Mouse (Mus musculus): Measurements from ENCODE around the gene Rab3il1. TPM values are rescaled to one million over a fixed set of nuclear protein-coding genes. Genes with fewer than 3 reads are reported as not detected.

Rab3il1 gene
- total and polyA plus RNA-seq, 3 experiments: 0.04 TPM; not detected in 2

DNA sequence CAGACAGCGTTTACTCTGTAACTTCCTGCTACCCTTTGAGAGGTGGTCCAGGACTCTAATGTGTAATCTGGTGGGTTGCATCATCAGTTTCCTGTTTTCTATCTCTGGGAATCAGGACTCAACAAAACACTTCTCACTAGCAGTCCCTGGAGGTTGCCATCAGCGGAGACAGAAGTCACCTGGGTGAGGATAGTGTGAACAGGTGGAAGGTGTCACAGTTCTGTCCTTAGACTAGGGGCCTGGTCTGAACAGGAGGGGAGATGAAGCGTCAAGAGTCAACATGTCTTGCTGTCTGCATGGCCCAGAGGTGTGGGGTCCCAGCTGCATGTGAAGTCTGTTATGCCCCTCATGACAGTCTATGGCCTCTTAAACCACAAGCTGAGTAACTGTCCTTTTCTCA, 48.6 kb upstream of the Rab3il1 start:
- DNase-seq (ENCODE audit: extremely low read depth): no peak
- TF ChIP-seq BHLHE40 (IDR thresholded peaks at IDR 0.05; ENCODE audit: low read depth, low read length) (no peak), KAT2A (IDR thresholded peaks at IDR 0.05; ENCODE audit: insufficient replicate concordance, low read length) (no peak), HCFC1 (IDR thresholded peaks at IDR 0.05; ENCODE audit: low read depth, low read length) (no peak), USF1 (IDR thresholded peaks at IDR 0.05; ENCODE audit: low read depth, low read length) (no peak), ZKSCAN1 (IDR thresholded peaks at IDR 0.05; ENCODE audit: borderline replicate concordance, low read depth, low read length) (no peak), EP300 (IDR thresholded peaks at IDR 0.05; ENCODE audit: low read length) (no peak), POLR2AphosphoS2 (IDR thresholded peaks at IDR 0.05; ENCODE audit: low read depth, low read length) (no peak), TCF12 (IDR thresholded peaks at IDR 0.05; ENCODE audit: low read depth, low read length) (no peak), CHD2 (IDR thresholded peaks at IDR 0.05; ENCODE audit: low read length) (no peak), GABPA (IDR thresholded peaks at IDR 0.05; ENCODE audit: insufficient replicate concordance, low read depth, low read length) (no peak), NELFE (IDR thresholded peaks at IDR 0.05; ENCODE audit: low read depth, low read length) (no peak), MEF2A (IDR thresholded peaks at IDR 0.05; ENCODE audit: borderline replicate concordance, low read depth, low read length) (no peak), CHD1 (IDR thresholded peaks at IDR 0.05; ENCODE audit: low read depth, low read length) (no peak), ZC3H11A (IDR thresholded peaks at IDR 0.05; ENCODE audit: low read depth, low read length) (no peak), CTCF (conservative IDR thresholded peaks at IDR 0.05 in 1 of 2, IDR thresholded peaks at IDR 0.05 in 1 of 2; ENCODE audit: low read depth in 2 of 2, low read length in 2 of 2) (no peak)
- Histone ChIP-seq H3K36me3 (replicated peaks in 1 of 2; ENCODE audit: control insufficient read depth in 1 of 2, insufficient read depth in 1 of 2, low read length in 1 of 2) (no peaks in the 10 kb centered on the region), H3K79me2 (replicated peaks; ENCODE audit: control insufficient read depth, extremely low read depth, insufficient read depth, poor library complexity, severe bottlenecking) (no peaks in the 10 kb centered on the region), H3K4me3 (replicated peaks in 1 of 3; ENCODE audit: low read depth in 2 of 3, low read length in 2 of 3, poor library complexity in 1 of 3) (no peak overlapping the region), H3K27me3 (replicated peaks) (no peaks in the 10 kb centered on the region), H3K4me1 (ENCODE audit: control insufficient read depth in 1 of 2, insufficient read depth in 2 of 2) (peaks cover 8 to 51% of the 10 kb centered on the region in 2 experiments; a peak in 3 of 4 replicates), H3K9ac (ENCODE audit: insufficient read depth, low read depth) (no peak overlapping the region), H3K9me3 (replicated peaks; ENCODE audit: low read length) (peaks cover 17% of the 10 kb centered on the region), H3K27ac (ENCODE audit: insufficient read depth, low read depth) (no peak overlapping the region), H3K4me2 (ENCODE audit: insufficient read depth, low read depth, poor library complexity, severe bottlenecking) (no peak overlapping the region)
- dilution Hi-C loops (cut with MboI; ENCODE audit: extremely low pct_ligation_motif_present, extremely low pct_unique_long_range_greater_than_20kb, low sequenced_read_pairs) (no loop called here), in situ Hi-C loops (cut with MboI; ENCODE audit: low pct_ligation_motif_present, low pct_unique_long_range_greater_than_20kb, low sequenced_read_pairs) (no loop called here)

DNA sequence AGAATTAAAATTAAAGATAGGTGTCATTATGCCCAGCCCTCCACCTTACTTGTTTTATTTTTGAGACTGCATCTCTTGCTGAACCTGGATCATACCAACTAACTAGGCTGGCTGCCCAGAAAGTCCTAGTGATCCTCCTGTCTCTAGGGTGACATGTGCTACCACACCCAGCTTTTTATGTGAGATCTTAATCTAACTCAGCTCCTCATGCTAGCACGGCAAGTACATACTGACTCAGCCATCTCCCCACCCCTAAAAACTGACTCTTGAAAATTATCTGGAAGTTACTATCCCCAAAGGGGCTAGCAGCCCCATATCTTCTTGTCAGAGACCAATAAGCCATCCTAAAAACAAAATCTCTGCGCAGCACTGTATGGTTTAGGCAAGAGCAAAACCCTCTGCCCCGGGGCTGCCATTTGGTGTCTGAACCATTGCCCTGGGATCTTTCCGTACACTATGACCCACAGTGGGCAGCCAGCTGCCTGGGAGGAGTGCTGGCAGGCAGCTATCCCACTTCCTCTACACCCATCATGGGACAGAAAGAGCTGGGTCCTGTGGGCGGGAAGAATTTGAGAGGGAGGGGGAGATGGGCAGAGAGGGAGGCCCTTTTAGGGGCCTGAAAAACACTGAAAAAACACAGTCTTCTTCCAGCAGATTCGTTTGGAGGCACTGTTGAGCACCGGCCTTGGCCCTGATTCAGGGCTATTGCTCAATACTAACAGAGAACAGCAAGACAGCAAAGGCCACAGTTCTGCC, 47.2 kb upstream of the Rab3il1 start:
- dilution Hi-C loops (cut with MboI; ENCODE audit: extremely low pct_ligation_motif_present, extremely low pct_unique_long_range_greater_than_20kb, low sequenced_read_pairs) (no loop called here), in situ Hi-C loops (cut with MboI; ENCODE audit: low pct_ligation_motif_present, low pct_unique_long_range_greater_than_20kb, low sequenced_read_pairs) (no loop called here)
- Histone ChIP-seq H3K79me2 (replicated peaks; ENCODE audit: control insufficient read depth, extremely low read depth, insufficient read depth, poor library complexity, severe bottlenecking) (no peaks in the 10 kb centered on the region), H3K27ac (ENCODE audit: insufficient read depth, low read depth) (peak overlapping the region; percentile 40; the same call in 1 of the 2 replicates), H3K9me3 (replicated peaks; ENCODE audit: low read length) (peaks cover 17% of the 10 kb centered on the region), H3K4me2 (ENCODE audit: insufficient read depth, low read depth, poor library complexity, severe bottlenecking) (peak overlapping the region; percentile 23; the same call in 1 of the 2 replicates), H3K9ac (ENCODE audit: insufficient read depth, low read depth) (peak overlapping the region; percentile 40), H3K4me1 (ENCODE audit: control insufficient read depth in 1 of 2, insufficient read depth in 2 of 2) (peaks cover 8 to 54% of the 10 kb centered on the region in 2 experiments; a peak in 3 of 4 replicates), H3K27me3 (replicated peaks) (no peaks in the 10 kb centered on the region), H3K4me3 (replicated peaks in 1 of 3; ENCODE audit: low read depth in 2 of 3, low read length in 2 of 3, poor library complexity in 1 of 3) (peak overlapping the region in 1 of 3 experiments; percentile 38), H3K36me3 (replicated peaks in 1 of 2; ENCODE audit: control insufficient read depth in 1 of 2, insufficient read depth in 1 of 2, low read length in 1 of 2) (no peaks in the 10 kb centered on the region)
- no peak for DNase-seq (ENCODE audit: extremely low read depth)
- TF ChIP-seq CTCF (conservative IDR thresholded peaks at IDR 0.05 in 1 of 2, IDR thresholded peaks at IDR 0.05 in 1 of 2; ENCODE audit: low read depth in 2 of 2, low read length in 2 of 2) (0 out of 4 replicates have a peak, but pooled peaks of 1 of the 2 experiments have one; percentile 3), ELF1 (IDR thresholded peaks at IDR 0.05; ENCODE audit: low read depth, low read length) (no peak), PAX5 (IDR thresholded peaks at IDR 0.05; ENCODE audit: low read length) (no peak), ZNF384 (IDR thresholded peaks at IDR 0.05; ENCODE audit: low read depth, low read length) (no peak), POLR2A (IDR thresholded peaks at IDR 0.05; ENCODE audit: low read depth, low read length) (0 out of 2 replicates have a peak, but pooled peaks have one; percentile 18)
